Mouse (Mus musculus) left cerebral cortex, adult 2 months (tissue): ENCODE measurements around the gene Ddx39b. TPM values are rescaled to one million over a fixed set of nuclear protein-coding genes. Genes with fewer than 3 reads are reported as not detected.

ENCODE experiments used
- DNase-seq, 2 experiments: peaks; one replicate each; pipeline ENCODE4 v3.0.0; 2021 to 2022; ENCODE audit warnings: low spot score in 2 of 2, mixed read lengths in 1 of 2; ENCODE audit errors: extremely low spot score in 1 of 2
- H3K27ac ChIP-seq: fragments of 200-600 bp; 2 replicates; pipeline ENCODE4 v1.8.1; 2022
- H3K4me3 ChIP-seq: fragments of 200-600 bp; 2 replicates; pipeline ENCODE4 v1.8.1; 2022
- CTCF ChIP-seq: fragments of 200-600 bp; IDR thresholded peaks from 2 replicates; pipeline ENCODE4 v1.8.1; 2022; ENCODE audit warnings: antibody characterized with exemption, mild to moderate bottlenecking, moderate library complexity
- intact Hi-C: fragments of 180-260 bp; cut with DNase I; formaldehyde crosslinking; loops from one replicate; pipeline ENCODE4 v1.15.1; 2025
- total RNA-seq, 2 experiments: library from RNA; stranded (reverse); gene quantifications; 2 replicates each; pipeline ENCODE4 v1.2.3; 2021

Ddx39b gene
- total RNA-seq, 2 experiments from 2014 or later: 215 TPM

DNA sequence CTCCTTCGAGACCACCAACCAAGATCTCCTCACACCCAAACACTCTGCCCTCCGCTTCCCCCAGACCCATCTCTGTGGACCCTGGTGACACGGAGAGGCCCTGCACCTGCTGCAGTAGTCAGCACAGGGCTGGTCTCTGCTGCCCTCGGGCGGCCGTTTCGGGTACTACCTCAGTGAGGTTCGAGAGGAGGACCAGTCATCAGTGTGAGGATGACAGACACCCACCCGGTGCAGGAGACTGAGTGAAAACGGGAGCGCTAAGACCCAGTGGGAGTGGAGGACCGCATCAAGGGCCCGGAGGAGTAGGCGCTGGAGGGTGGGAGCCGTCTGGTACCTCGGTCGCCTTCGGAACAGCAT lies 5.2 kb upstream of the Ddx39b start:
- no peak; the same call in none of the 2 replicates for TF ChIP-seq CTCF
- peak overlapping the region; percentile 96 for H3K27ac ChIP-seq
- peak; percentile 98 to 100 for DNase-seq
- intact Hi-C loops: loop anchor here (1.0 to 10.0 kb wide), 4 partner anchors 70 to 384 kb away; partner anchors contain the start of genes Csnk2b, Gpank1, Nelfe and Sapcd1
- H3K4me3 ChIP-seq: peak overlapping the region; percentile 68

DNA sequence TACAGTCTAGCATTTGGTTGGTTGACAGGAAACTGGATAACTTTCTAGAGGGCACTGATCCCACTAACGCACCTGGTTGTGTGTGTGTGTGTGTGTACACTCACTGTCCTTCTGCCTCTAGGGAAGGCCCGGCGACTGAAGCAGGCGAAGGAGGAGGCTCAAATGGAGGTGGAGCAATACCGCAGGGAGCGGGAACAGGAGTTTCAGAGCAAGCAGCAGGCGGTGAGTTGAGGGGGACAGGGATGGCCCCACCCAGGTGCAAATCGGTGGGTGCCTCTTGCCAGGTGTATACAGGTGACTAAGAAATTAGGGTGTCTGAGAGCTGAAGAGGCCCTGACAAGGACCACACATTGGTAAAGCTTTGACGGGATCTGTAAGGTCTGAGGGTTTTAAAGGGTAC lies 4.5 kb upstream of the Ddx39b start:
- Histone ChIP-seq H3K4me3 (peak overlapping the region; percentile 68), H3K27ac (peak overlapping the region; percentile 96)
- DNase-seq: no peak
- no peak for TF ChIP-seq CTCF
- intact Hi-C loops: loop anchor here (1.0 to 10.0 kb wide), 4 partner anchors 71 to 385 kb away; partner anchors contain the start of genes Csnk2b, Gpank1, Nelfe and Sapcd1

DNA sequence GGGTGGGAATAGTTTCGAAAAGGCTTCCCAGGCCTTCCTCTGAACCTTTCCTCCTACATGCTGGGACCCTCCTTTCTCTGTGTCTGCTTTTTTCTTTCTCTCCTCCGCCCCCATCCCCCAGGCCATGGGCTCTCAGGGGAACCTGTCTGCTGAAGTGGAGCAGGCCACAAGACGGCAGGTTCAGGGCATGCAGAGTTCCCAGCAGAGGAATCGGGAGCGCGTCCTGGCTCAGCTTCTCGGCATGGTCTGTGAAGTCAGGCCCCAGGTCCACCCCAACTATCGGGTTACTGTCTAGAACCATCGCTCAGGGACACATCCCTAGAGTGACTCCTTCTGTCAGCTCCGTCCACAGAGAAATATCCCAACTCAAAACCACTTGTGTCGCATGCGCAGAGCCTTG lies 4.0 kb upstream of the Ddx39b start:
- Histone ChIP-seq H3K4me3 (peak overlapping the region; percentile 68), H3K27ac (peak overlapping the region; percentile 96)
- no peak for DNase-seq
- intact Hi-C loops: loop anchor here (5.0 to 10.0 kb wide), 3 partner anchors 115 to 385 kb away; partner anchors contain the start of genes Csnk2b, Gpank1, Nelfe and Sapcd1
- TF ChIP-seq CTCF: no peak

DNA sequence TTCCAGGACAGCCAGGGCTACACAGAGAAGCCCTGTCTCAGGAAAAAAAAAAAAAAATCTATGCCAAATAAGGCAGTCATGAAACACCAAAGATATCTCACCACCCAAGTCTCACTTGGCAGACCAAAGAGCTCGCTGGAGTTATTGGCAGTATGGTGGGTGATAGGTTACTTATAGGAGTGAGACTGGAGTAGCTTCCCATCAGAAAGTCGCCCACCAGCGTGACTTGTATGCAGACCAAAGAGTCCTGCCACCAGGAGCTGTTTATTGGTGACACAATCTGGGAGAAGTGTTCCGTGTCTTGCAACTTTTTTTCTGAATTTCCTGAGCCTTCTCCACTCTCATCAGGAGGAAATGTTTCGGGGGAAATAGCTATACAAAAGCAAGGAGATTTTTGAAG lies 1.8 kb upstream of the Ddx39b start:
- no peak for DNase-seq
- intact Hi-C loops: loop anchor here (5.0 to 10.0 kb wide), 6 partner anchors 117 to 615 kb away; partner anchors contain the start of genes Csnk2b, Ddr1, Dxo and Gpank1
- Histone ChIP-seq H3K4me3 (no peak overlapping the region), H3K27ac (peak overlapping the region; percentile 100)
- TF ChIP-seq CTCF: no peak

DNA sequence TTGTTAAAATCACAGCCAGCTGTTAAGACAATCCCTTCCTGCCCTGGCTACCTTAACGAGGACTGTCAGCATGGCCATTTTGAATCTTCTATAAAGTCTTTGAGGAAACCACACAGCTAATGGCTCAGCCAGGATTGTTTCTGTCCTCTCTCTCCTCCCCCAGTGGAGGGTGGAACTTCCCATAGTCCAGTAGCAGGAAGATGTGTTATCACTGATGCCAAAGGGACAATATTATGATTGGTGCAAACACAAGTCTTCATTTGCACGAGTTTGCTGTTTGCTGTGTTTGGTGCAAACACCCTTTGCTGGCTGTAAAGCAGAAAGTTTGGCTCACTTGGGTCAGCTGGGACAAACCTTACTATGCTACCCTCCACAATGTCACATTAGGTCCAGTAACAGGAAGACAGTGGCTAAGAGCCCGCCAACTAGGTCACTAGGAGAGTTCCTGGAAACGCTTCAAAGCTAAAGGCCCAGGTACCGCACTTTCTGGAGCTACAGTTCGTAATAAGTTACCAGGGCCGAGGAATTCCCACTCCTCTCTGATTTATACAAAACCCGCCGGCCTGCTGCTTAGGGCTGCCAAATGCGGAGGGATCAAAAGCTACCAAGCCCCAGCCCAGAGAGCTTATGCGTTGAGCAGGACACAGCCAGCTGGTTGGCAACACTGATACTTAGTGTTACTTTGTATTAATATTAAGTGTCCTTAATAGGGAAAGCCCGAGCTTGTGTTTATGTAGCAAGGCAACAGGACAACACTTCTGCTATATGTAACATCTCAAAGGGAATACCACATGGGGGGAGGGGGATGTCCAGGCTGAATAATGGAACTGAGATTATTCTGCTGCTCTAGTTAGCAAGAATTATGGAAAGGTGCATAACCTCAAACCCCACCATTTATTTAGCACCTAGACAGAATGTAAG lies 902 bp upstream of the Ddx39b start:
- Histone ChIP-seq H3K27ac (peak overlapping the region; percentile 100), H3K4me3 (peak overlapping the region; percentile 77)
- intact Hi-C loops: loop anchor here (5.0 to 10.0 kb wide), 3 partner anchors 403 to 616 kb away; partner anchors contain the start of genes Ddr1, Dxo, Ppt2 and Prrt1
- DNase-seq: no peak
- no peak for TF ChIP-seq CTCF

DNA sequence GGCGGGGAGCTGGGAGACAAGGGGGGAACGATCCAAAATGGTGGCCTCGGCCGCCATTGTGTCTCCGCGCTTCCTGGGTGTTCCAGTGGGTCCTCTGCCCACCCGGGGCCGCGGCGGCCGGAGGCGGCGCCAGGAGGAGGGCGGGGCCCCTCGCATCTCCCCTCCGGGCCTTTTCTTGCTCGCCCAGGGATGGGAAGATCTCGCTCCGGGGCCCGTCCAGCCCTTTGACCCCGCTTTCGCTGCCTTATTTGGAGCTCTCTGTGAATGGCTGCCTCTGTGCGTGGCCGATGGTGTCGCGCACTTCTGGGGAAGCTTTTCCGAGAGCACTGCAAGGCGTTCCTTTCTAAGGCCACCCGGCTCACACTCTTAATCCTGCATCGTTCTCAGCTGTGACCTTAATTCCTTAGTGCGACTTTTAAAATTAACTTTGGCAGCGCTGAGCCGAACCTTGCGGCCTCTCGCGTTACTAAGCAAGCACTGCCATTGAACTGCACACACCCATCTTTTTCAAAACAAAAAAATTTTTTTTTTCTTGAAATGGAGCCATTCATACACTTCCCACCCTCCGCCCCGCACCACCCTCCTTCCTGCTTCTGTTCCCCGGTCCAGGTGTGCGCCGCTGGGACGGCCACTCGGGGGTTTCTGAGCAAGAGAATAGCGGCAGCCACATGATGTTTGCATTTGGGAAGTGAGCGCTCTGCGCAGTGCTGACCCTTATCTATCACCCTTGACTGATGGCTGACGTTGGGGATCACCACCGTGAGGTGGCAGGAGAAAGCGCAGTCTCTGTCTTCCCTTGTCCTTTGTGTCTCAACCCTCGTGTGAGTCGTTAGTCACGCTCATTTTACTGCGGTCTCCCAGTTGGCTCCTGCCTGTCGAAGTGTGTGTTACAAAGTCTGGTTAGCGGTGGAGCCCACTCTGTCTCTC lies 732 bp downstream of the Ddx39b start:
- peak; percentile 70 to 76 for DNase-seq
- no peak; the same call in none of the 2 replicates for TF ChIP-seq CTCF
- peak overlapping the region; percentile 100 for H3K27ac ChIP-seq
- intact Hi-C loops: loop anchor here (5.0 to 10.0 kb wide), 3 partner anchors 405 to 617 kb away; partner anchors contain the start of genes Ddr1, Dxo, Ppt2 and Prrt1
- H3K4me3 ChIP-seq: peak overlapping the region; percentile 77

DNA sequence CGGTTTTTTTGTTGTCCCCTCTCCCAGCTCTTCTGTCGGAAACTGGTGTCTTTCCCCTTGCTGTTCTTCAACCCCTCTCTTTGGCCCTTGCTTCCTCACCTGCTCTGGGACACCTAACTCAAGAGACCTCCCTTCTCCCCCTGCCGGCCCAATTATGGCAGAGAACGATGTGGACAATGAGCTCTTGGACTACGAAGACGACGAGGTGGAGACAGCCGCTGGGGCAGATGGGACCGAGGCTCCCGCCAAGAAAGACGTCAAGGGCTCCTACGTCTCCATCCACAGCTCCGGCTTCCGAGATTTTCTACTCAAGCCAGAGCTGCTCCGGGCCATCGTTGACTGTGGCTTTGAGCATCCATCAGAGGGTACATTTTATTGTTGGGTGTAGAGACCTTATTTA lies 1.5 kb downstream of the Ddx39b start:
- Histone ChIP-seq H3K4me3 (peak overlapping the region; percentile 77), H3K27ac (peak overlapping the region; percentile 100)
- intact Hi-C loops: loop anchor here (5.0 to 10.0 kb wide), 3 partner anchors 406 to 618 kb away; partner anchors contain the start of genes Ddr1, Dxo, Ppt2 and Prrt1
- DNase-seq: peak in 1 of 2 experiments; percentile 62
- no peak; the same call in 1 of the 2 replicates for TF ChIP-seq CTCF

DNA sequence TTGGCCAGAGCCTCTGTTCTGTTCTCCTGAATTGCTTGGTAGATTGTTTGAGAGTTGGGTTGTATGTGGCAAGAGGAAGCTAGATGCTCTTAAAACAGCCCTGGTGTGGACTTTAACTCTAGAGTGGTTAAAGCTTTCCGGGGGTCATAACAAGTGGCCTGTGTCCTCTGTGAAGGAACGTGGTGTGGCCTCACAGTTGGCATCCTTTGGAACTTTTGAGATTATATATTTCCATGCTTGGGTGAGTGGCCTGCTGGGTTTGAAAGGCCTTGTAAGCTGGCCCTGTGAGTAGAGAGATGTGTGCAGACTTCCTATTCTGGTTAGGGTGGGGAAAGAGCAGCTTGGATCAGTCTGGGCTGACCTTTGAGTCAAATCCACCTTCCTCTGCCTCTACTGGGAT lies 3.5 kb downstream of the Ddx39b start:
- no peak overlapping the region for H3K4me3 ChIP-seq
- no peak for DNase-seq
- intact Hi-C loops: loop anchor here (5.0 to 10.0 kb wide), 3 partner anchors 408 to 620 kb away; partner anchors contain the start of genes Ddr1, Dxo, Ppt2 and Prrt1
- H3K27ac ChIP-seq: no peak overlapping the region
- no peak for TF ChIP-seq CTCF

DNA sequence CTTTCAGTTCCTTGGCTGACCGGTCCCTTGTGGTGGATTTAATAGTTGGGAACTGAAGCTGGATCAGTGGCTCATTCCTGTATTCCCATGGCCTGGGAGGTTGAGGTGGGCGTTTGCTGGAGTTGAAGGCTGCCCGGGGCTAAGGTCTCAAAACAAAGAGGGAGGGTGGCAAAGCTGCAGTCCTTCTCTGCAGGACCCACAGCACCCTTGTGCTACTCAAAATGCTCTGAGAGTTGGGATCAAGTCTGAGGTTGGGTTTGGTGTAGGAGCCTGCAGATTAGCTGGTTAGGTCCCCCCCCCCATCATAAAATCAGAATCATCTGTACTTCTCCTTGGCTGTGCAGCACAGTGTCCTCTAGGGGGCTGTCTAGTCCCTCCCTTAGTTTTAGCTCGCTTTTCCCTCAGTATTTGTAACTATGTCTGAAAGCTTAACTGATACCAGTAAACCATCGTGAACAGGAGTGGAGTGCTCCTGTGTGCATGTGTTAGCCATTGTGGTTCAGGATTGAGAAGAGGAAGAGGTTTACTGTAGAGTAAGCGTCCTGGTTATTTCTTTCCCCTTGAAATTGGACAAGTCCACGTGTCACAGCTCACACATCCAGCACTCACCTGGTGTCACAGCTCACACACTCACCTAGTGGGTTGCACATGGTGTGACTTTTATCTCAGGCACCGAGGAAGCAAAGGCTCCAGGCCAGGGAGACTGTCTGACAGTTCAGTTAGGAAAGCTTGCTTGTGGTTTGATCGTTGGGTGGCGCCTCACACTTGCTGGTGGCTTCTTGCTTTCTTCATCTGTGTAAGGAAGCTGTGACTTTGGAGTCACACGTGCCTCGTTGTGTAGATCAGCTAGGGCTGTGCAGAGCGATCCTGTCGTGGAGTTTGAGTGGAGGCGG lies 4.4 kb downstream of the Ddx39b start:
- no peak for DNase-seq
- TF ChIP-seq CTCF: peak; percentile 63
- H3K4me3 ChIP-seq: no peak overlapping the region
- intact Hi-C loops: loop anchor here (10.0 kb wide), 1 partner anchor 621 kb away; the partner anchor contains the start of genes Ppt2 and Prrt1
- H3K27ac ChIP-seq: no peak overlapping the region

DNA sequence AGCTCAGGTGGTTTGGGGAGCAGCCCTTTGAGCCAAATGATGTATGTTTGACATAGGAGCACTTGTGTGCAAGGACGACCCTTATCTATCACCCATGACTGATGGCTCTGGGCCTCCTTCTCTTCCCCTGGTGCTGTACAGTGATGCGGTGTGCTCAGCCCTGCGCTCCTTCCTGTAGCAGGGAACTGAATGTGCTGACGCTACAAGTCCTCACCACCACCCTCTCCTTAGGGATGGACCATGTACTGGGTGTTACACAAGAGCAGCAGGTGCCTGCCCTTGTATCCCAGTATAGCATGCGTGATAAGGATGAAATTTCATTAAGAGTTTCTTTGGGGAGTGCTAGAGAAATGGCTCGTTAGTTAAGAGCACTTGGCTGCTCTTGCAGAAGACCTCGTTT lies 5.6 kb downstream of the Ddx39b start:
- no peak overlapping the region for H3K27ac ChIP-seq
- no peak for TF ChIP-seq CTCF
- no peak overlapping the region for H3K4me3 ChIP-seq
- intact Hi-C loops: loop anchor here (10.0 kb wide), 1 partner anchor 622 kb away; the partner anchor contains the start of genes Ppt2 and Prrt1
- no peak for DNase-seq
